Mouse (Mus musculus) urinary bladder, adult 2 months (tissue): ENCODE results near the gene Psg29. TPM values are rescaled to one million over a fixed set of nuclear protein-coding genes. Genes with fewer than 3 reads are reported as not detected.

Experiments
- DNase-seq: peaks from one replicate; pipeline ENCODE4 v3.0.0; 2022; ENCODE audit warnings: low spot score
- polyA plus RNA-seq: library from polyadenylated mRNA; depleted of rRNA; stranded (reverse); fragments of >200 nt; gene quantifications from 2 replicates; pipeline ENCODE4 v1.2.3, GENCODE M21; 2012; rRNA removed

Psg29 gene
- polyA plus RNA-seq, result not detected in 2 replicates

- no peak for DNase-seq
Measured at GRCm38 (mm10) chr7:17203177-17203576, at the start of gene Psg29. Gene Psg29 (plus strand): TSS chr7:17203477.

DNA sequence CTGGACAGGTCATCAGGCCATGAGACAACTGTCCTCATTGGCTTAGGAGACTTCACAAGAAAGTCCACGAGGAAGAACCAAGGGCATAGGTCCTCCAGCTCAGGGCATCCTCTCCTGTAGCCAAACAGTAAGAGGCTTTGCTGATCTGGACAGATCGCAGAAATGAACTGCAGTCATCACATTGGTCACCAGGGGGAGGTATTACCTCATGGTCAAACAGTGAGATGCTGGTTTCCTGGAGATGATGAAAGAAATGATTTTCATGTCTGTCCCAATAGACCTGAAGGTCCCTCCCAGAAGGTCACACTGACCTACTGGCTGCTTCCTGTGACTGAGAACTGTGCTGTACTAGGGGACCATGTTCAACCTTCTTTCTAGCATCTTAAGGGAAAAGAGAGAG, 47.6 kb upstream of the Psg29 start:
- DNase-seq, result no peak

DNA sequence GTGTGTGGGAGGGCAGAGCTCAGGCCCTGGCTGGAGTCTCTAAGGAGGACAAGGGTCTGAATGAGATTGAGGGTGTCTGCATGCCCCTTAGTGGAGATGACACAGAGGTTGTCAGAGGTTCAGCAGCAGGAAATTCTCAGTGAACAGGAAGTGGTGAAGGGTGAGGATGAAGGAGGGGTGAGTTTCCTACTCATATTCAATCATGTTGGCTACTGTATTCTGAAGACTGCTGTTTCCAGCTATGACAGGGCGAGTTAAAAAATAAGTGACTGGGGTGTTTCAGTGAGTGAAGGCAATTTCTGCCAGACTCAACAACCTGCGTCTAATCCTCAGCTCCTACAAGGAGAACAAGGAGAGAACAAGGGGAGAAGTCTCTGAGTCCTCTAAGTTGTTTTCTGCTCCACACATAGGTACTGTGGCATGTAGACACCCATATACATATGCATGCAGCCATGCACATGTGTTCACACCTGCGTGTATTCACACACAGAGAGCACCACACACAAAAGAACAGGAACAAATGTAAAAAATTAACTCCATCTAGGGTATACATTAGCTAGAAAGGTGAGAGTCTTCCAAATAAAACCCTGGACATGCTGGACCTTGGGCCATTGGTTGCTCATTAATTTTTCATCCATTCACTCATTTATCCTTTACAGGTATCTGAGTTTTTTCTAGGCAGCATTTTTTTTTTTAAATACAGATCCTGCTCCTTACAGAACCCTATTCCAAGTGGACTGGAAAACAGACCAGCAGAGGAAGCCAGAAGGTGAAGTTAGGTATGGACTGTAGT, 46.2 kb upstream of the Psg29 start:
- no peak for DNase-seq

DNA sequence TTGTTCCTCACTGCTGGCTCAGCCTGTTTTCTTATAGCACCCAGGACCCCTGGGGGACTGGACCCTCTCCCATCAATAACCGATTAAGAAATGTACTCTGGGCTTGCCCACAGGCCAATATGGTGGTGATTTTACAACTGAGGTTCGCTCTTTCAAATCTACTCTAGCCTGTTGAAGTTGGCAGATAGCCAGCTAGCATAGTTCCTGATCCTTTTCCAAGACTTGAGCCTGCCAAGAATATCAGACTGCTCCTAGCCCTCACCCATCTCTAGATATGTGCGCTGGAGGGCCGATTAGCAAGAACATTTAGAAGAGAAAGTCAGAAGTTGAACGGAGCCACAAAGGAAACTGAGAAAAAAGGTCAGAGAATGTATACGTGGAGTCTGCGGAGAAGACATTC, 44.3 kb upstream of the Psg29 start:
- DNase-seq, result no peak

- DNase-seq, result no peak
Measured at GRCm38 (mm10) chr7:17171827-17172226, 31.4 kb upstream of the Psg29 start.

- DNase-seq, result no peak
Measured at GRCm38 (mm10) chr7:17205530-17206184, 2.4 kb downstream of the Psg29 start.

Other genes starting within 250 kb of the Psg29 start
- 0.03 TPM in 2 replicates for gene Pnmal1, start 243.8 kb upstream of the Psg29 start, polyA plus RNA-seq
- 0.06 TPM in 1 of 2 replicates, not detected in the other for gene Gm42372, start 220.4 kb upstream of the Psg29 start, polyA plus RNA-seq
- gene Ccdc8, start 210.8 kb upstream of the Psg29 start, polyA plus RNA-seq, result 9.5 and 9.6 TPM in 2 replicates
- 104 and 116 TPM in 2 replicates for gene Ppp5c, start 175.6 kb upstream of the Psg29 start, polyA plus RNA-seq
- 1.5 and 4.1 TPM in 2 replicates for gene Hif3a, start 141.1 kb upstream of the Psg29 start, polyA plus RNA-seq
- gene Psg16, start 129.4 kb upstream of the Psg29 start, polyA plus RNA-seq, result 0.08 and 0.18 TPM in 2 replicates
- gene Ceacam3, start 53.2 kb upstream of the Psg29 start, polyA plus RNA-seq, result 0.01 TPM in 1 of 2 replicates, not detected in the other